Mouse (Mus musculus) CD4-positive naive resting alpha-beta T cell, adult 76 days (primary cell): Measurements from ENCODE around the gene Golph3. TPM values are rescaled to one million over a fixed set of nuclear protein-coding genes. Genes with fewer than 3 reads are reported as not detected.

Experiments used
- total RNA-seq: library from RNA; stranded (reverse); gene quantifications from one replicate; pipeline ENCODE4 v1.2.4, GENCODE M21; 2023

Golph3 gene
- 173 TPM for total RNA-seq

DNA sequence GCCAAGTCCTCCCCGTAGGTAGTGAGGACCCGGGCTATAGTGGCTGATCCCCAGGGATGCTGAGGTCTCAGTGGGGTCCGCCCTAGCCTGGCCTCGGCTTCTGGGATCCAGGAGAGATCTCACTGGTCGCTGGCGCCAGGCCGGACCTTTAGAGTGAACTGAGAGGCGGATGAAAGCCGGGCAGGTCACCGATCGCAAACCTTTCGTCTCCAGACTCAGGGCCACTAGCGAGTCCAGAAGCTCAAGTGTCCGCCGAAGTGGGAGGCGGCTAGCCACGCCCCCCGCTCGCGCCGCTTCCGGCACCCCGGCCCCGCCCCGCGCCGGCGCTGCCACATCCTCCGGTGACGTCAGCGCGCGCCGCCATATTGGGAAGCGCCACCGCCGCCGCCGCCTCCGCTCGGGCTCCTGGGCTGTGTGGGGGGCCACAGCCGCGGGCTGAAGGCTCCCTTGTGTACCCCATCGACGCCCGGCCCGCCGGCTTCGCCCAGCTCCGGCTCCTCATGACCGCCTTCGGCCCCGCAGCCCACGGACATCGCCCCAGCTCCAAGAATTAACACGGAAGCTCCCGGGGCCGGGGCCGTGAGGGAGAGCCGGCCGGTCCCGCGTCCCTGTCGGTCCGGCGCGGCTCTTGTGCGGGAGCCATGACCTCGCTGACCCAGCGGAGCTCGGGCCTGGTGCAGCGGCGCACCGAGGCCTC lies at the start of gene Golph3:
Gene Golph3 (plus strand): TSS at position 360 of the 697 bp plus-strand sequence.

DNA sequence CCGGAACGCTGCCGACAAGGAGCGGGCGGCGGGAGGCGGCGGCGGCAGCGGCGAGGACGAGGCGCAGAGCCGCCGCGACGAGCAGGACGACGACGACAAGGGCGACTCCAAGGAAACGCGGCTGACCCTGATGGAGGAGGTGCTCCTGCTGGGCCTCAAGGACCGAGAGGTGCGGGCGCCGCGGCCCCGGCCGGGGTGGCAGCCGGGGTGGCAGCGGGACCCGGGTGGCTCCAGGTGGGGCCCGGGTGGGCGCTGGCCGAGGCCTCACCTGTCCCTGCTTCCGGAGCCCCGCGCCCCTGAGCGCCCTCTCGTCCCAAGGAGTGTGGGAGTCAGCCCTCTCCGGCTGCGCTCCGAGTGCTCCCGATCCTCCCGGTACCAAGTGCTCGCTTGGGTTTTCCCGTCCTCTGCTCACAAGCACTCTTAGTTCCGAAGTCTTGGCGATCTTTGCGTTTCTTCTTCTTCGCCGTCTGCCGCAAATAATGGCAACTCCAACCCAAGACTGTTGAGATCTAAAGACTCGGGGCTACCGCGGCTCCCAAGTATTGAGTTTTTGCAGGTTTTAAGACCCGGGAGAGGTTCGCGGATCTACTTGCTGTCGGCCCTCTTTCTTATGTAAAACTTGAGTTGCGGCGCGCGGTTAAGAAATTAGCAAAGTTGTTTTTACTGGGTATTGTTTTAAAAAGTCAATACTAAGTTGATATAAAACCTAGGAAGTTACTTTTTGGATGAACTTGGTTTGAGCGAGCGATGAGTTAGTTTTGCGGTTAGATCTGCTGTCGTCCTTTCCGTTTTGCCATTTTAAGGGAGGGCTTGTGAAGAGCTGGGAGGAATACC lies 755 bp downstream of the Golph3 start, which contains the start of gene 1810049J17Rik:
Gene 1810049J17Rik (minus strand): TSS at position 112 of the 834 bp plus-strand sequence.

Other genes starting within 250 kb of the Golph3 start
- 129 TPM for gene Zfr, start 203.6 kb upstream of the Golph3 start, total RNA-seq
- 82.1 TPM for gene Mtmr12, start 116.4 kb upstream of the Golph3 start, total RNA-seq
- gene 1810049J17Rik, start 449 bp downstream of the Golph3 start, total RNA-seq, result 2.4 TPM